Mouse (Mus musculus) stomach, postnatal 0 days (tissue): ENCODE data around the gene Sptb. TPM values are rescaled to one million over a fixed set of nuclear protein-coding genes. Genes with fewer than 3 reads are reported as not detected.
A peak's percentile ranks its signal among the peaks of the same experiment; 100 is the strongest.

ENCODE experiments used
- ATAC-seq: fragments of 200-750 bp; cut with Nextera tagmentation; 2 replicates; pipeline ENCODE4 v1.8.0; 2017; ENCODE audit not compliant: low FRiP score, low TSS enrichment
- DNase-seq: peaks from one replicate; pipeline ENCODE4 v3.0.0-alpha.2; 2016; ENCODE audit warnings: low spot score
- H3K27ac ChIP-seq: fragments of 300-500 bp; sonication (generic); replicated peaks from 2 replicates; pipeline ENCODE4 v1.5.1; 2014; ENCODE audit warnings: mild to moderate bottlenecking, control low read depth
- H3K27me3 ChIP-seq: fragments of 300-500 bp; sonication (generic); 2 replicates; pipeline ENCODE4 v1.6.1; 2014; ENCODE audit warnings: low read length; ENCODE audit not compliant: control insufficient read depth, insufficient read depth
- H3K36me3 ChIP-seq: fragments of 300-500 bp; sonication (generic); 2 replicates; pipeline ENCODE4 v1.6.1; 2014; ENCODE audit warnings: low read length, mixed read lengths; ENCODE audit not compliant: control insufficient read depth, insufficient read depth
- H3K4me1 ChIP-seq: fragments of 300-500 bp; sonication (generic); replicated peaks from 2 replicates; pipeline ENCODE4 v1.6.1; 2014; ENCODE audit warnings: antibody characterized with exemption; ENCODE audit not compliant: control insufficient read depth, insufficient read depth
- H3K4me2 ChIP-seq: fragments of 300-500 bp; sonication (generic); replicated peaks from 2 replicates; pipeline ENCODE4 v1.6.1; 2014; ENCODE audit warnings: low read depth, mild to moderate bottlenecking, control low read depth, moderate library complexity
- H3K4me3 ChIP-seq: fragments of 300-500 bp; sonication (generic); 2 replicates; pipeline ENCODE4 v1.5.1; 2014; ENCODE audit warnings: low read depth, low read length, control low read depth
- H3K9ac ChIP-seq: fragments of 300-500 bp; sonication (generic); 2 replicates; pipeline ENCODE4 v1.6.1; 2014; ENCODE audit warnings: mild to moderate bottlenecking, low read length, control low read depth, mixed read lengths
- H3K9me3 ChIP-seq: fragments of 300-500 bp; sonication (generic); 2 replicates; pipeline ENCODE4 v1.6.1; 2016; ENCODE audit warnings: low read length; ENCODE audit not compliant: control insufficient read depth
- CTCF ChIP-seq: IDR thresholded peaks from 2 replicates; pipeline ENCODE4 v1.5.1; 2016; ENCODE audit warnings: antibody characterized with exemption, low read depth, mild to moderate bottlenecking, moderate library complexity
- EP300 ChIP-seq: optimal IDR thresholded peaks from 2 replicates; pipeline ENCODE3; 2016; ENCODE audit warnings: antibody characterized with exemption
- WGBS: fragments of 180-500 bp; shearing (Covaris S2); extraction: QIAGEN DNeasy Blood & Tissue Kit; methylation state at CpG from one replicate; pipeline ENCODE4 v1.1.7; 2014; 5-methylcytosine and 5-hydroxymethylcytosine counted together
- polyA plus RNA-seq: library from polyadenylated mRNA; unstranded; fragments of >200 nt; fragmentation: Nextera tagmentation; extraction: Ambion mirVana; gene quantifications from 2 replicates; pipeline ENCODE4 v1.2.1, GENCODE M21; 2015

Gene Sptb
- polyA plus RNA-seq, 1 experiment from 2014 or later = 0.29 TPM

DNA sequence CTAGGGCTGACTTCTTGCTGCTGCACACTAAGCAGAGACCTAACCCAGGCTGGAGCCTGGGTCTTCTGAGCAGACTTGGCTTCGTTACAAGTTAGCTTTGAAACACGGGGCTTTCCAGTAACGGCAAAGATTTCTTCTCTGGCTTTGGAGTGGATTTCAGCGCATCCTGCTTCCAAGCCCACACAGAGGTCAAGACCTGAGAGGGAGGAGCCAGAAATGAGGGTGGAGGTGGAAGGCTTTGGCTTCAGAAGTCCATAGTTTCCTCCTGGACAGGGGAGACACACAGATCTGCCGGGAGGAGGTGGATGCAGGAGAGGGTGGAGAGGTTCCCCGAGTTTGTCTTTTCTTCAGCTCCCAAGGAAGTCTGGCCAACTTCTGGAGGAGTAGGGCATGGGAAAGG is 120.8 kb downstream of the Sptb start:
- ATAC-seq = no peak
- WGBS = 20% methylated on average over 6 of the region's 6 CpGs
- Histone ChIP-seq H3K27ac (0 out of 2 replicates have a peak overlapping the region, but pooled peaks have one; percentile 25), H3K4me1 (peaks cover 5% of the 10 kb centered on the region; the same call in 1 of the 2 replicates), H3K27me3 (no peaks in the 10 kb centered on the region), H3K4me3 (no peak overlapping the region), H3K36me3 (no peaks in the 10 kb centered on the region), H3K9ac (no peak overlapping the region), H3K9me3 (no peaks in the 10 kb centered on the region), H3K4me2 (0 out of 2 replicates have a peak overlapping the region, but pooled peaks have one; percentile 1)
- TF ChIP-seq CTCF = no peak
- TF ChIP-seq EP300 = no peak
- DNase-seq = no peak

DNA sequence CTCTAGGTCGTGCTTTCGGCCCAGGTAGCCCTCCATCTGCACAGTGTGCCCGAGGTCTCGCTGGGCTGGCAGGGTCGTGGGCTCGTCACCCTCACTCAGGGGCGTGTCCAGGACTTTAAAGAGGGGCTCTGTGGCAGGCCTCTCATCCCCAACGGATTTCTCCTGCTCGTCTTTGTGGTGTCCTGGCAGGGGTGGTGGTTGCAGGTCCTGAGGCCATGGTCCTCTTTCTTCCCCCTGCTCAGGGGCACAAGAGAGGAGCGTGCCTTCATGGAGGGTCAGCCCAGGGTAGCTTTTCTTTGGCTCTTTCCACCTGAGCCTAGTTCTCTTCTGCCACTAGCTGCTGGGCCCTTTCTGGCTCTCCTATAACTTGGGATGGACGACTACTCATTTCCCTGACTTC is 123.0 kb downstream of the Sptb start:
- WGBS = 78% methylated on average over 11 of the region's 11 CpGs
- H3K9ac ChIP-seq = no peak overlapping the region
- H3K9me3 ChIP-seq = no peaks in the 10 kb centered on the region
- H3K27me3 ChIP-seq = no peaks in the 10 kb centered on the region
- no peak overlapping the region for H3K4me3 ChIP-seq
- ATAC-seq = no peak
- H3K27ac ChIP-seq = no peak overlapping the region
- TF ChIP-seq EP300 = no peak
- no peak for TF ChIP-seq CTCF
- H3K36me3 ChIP-seq = no peaks in the 10 kb centered on the region
- H3K4me1 ChIP-seq = no peaks in the 10 kb centered on the region
- DNase-seq = no peak
- H3K4me2 ChIP-seq = no peak overlapping the region

DNA sequence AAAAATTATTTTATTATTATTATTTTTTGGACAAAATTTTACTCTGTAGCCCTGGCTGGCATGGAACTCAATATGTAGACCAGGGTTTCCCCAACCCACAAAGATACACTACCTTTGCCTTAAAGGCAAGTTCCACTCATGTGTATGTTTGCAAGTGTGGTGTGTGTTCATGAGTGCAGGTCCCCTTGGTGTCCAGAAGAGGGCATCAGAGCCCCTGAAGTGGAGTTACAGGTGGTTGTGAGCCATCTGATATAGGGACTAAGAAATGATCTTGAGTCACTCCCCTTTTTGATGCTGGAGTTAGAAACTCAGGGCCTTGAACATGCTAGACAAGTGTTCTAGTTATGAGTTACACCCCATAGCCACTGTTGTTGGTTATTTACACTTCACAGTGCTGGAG is 125.3 kb downstream of the Sptb start:
- H3K27ac ChIP-seq = no peak overlapping the region
- no peak overlapping the region for H3K4me2 ChIP-seq
- H3K36me3 ChIP-seq = no peaks in the 10 kb centered on the region
- H3K4me3 ChIP-seq = no peak overlapping the region
- no peaks in the 10 kb centered on the region for H3K27me3 ChIP-seq
- DNase-seq (no peak), ATAC-seq (no peak)
- TF ChIP-seq EP300 = no peak
- peak; percentile 52 for TF ChIP-seq CTCF
- no peaks in the 10 kb centered on the region for H3K9me3 ChIP-seq
- no peaks in the 10 kb centered on the region for H3K4me1 ChIP-seq
- no peak overlapping the region for H3K9ac ChIP-seq

DNA sequence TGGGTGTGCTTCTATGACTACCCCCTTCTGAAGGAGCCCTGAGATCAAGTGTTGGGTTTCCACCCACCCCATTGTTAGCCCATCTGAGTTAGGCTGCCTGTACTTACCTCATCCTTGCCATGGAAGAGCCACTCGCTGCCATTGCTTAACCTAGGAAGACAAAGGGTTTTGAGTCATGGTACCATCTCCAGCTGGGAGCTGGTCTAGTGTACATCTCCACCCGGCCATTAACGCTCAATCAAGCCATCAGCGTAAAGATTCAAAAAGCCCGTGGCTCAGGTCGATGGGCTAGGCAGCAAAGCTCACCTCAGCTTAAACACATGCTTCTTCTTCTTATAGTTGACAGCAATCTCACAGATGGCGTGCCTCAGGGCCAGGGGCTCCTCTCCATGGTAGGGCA is 126.9 kb downstream of the Sptb start:
- Histone ChIP-seq H3K4me1 (no peaks in the 10 kb centered on the region), H3K27ac (no peak overlapping the region), H3K27me3 (no peaks in the 10 kb centered on the region), H3K36me3 (no peaks in the 10 kb centered on the region; the same call in 1 of the 2 replicates), H3K9me3 (no peaks in the 10 kb centered on the region), H3K9ac (no peak overlapping the region), H3K4me2 (no peak overlapping the region), H3K4me3 (no peak overlapping the region)
- no peak for TF ChIP-seq CTCF
- no peak for TF ChIP-seq EP300
- 92% methylated on average over 7 of the region's 7 CpGs for WGBS
- ATAC-seq = no peak
- no peak for DNase-seq

DNA sequence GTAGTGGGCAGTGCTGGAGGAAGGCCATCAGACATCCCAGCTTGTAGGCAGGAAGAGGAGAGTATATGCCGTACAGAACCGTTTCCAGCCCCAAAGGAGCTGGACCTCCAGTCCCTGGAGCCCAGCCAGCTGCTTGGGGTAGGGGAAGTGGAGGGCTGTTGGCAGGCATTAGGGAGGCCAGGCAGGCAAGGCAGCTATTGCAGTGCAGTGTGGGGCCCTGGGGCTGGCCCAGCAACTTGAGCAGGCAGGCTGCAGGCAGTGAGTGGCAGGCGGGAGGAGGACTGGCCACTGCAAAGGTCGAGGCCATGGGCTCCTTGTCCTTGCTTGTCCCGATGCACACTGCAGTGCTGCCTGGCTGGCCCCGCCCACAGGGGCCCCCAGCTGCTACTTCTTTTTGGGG is 127.5 kb downstream of the Sptb start:
- DNase-seq = no peak
- 25% methylated on average over 6 of the region's 6 CpGs for WGBS
- Histone ChIP-seq H3K4me2 (no peak overlapping the region), H3K4me3 (no peak overlapping the region), H3K27me3 (no peaks in the 10 kb centered on the region), H3K9ac (no peak overlapping the region), H3K36me3 (peaks cover 4% of the 10 kb centered on the region), H3K4me1 (no peaks in the 10 kb centered on the region), H3K9me3 (no peaks in the 10 kb centered on the region), H3K27ac (no peak overlapping the region; the same call in 1 of the 2 replicates)
- TF ChIP-seq CTCF (no peak), EP300 (no peak)
- peak; percentile 20; the same call in 1 of the 2 replicates for ATAC-seq

DNA sequence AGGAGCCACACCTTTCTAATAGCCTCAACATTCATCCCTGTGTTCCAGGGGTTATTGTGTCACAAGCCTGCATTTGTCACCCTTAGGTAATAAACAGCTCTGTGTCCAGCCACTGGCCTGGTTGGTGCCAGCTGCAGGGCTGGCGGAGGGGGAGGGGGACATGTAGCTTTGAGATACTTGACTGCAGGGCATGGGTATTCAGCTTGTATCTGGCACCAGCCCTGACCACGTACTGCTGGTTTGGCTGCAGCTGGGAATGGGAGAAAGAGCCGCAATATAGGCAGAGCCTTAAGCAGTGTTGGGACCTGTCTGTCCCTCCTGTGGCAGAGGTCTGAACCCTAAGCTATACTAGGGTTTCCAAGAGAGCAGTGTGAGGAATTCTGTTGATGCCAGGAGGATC is 128.2 kb downstream of the Sptb start:
- H3K4me1 ChIP-seq = no peaks in the 10 kb centered on the region
- no peaks in the 10 kb centered on the region for H3K27me3 ChIP-seq
- H3K27ac ChIP-seq = no peak overlapping the region
- TF ChIP-seq CTCF (no peak), EP300 (no peak)
- H3K9me3 ChIP-seq = no peaks in the 10 kb centered on the region
- no peak overlapping the region for H3K4me2 ChIP-seq
- 78% methylated on average over 3 of the region's 3 CpGs for WGBS
- H3K36me3 ChIP-seq = peaks cover 11% of the 10 kb centered on the region
- DNase-seq (no peak), ATAC-seq (no peak)
- no peak overlapping the region for H3K9ac ChIP-seq
- H3K4me3 ChIP-seq = no peak overlapping the region

DNA sequence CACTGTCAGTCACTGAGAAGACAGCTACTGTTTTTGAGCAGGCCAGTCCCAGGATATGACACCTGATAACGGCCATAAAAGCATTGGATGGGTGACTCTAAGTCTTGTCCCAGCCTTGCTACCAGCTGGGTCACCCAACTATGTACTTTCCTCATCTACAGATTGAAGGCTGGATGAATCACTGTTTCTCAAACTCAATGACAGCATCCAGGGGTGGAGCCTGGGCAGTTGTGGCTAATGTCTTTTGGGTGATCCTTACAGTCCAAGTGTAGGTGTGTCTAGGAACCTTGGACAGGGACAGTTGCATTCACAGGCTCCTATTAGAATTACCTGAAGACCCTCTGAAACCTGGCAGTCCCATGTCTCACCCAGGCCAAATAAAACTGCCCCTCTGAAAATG is 130.5 kb downstream of the Sptb start:
- ATAC-seq (no peak), DNase-seq (no peak)
- 75% methylated on average over 1 of the region's 1 CpGs for WGBS
- no peaks in the 10 kb centered on the region for H3K27me3 ChIP-seq
- TF ChIP-seq EP300 (no peak), CTCF (no peak)
- H3K36me3 ChIP-seq = peaks cover 29% of the 10 kb centered on the region
- H3K9ac ChIP-seq = no peak overlapping the region
- no peaks in the 10 kb centered on the region for H3K9me3 ChIP-seq
- no peak overlapping the region for H3K27ac ChIP-seq
- no peak overlapping the region for H3K4me3 ChIP-seq
- H3K4me1 ChIP-seq = no peaks in the 10 kb centered on the region
- no peak overlapping the region for H3K4me2 ChIP-seq
